Mouse (Mus musculus) liver, postnatal 0 days (tissue): ENCODE results near the gene Prkch.

ENCODE experiments used
- CTCF ChIP-seq: sonication (generic); IDR thresholded peaks from 2 replicates; pipeline ENCODE4 v1.5.1; 2016; ENCODE audit warnings: antibody characterized with exemption, low read depth
- EP300 ChIP-seq: IDR thresholded peaks from 2 replicates; pipeline ENCODE4 v1.6.1; 2016; ENCODE audit warnings: antibody characterized with exemption, low read depth, mild to moderate bottlenecking

GRCm38 (mm10) chr12:73766152-73766551 lies 181.6 kb downstream of the Prkch start:
- TF ChIP-seq CTCF (no peak), EP300 (no peak)
